Mouse (Mus musculus) forebrain, embryonic 10.5 days (tissue): ENCODE results near the gene B4galt1. TPM values are rescaled to one million over a fixed set of nuclear protein-coding genes. Genes with fewer than 3 reads are reported as not detected.

Experiments
- DNase-seq: peaks from one replicate; pipeline ENCODE4 v3.0.0-alpha.2; 2017; ENCODE audit warnings: low spot score; ENCODE audit errors: extremely low spot score
- H3K27ac ChIP-seq: fragments of 300-500 bp; sonication (generic); 2 replicates; pipeline ENCODE4 v1.5.1; 2016; ENCODE audit warnings: mild to moderate bottlenecking
- H3K27me3 ChIP-seq: fragments of 300-500 bp; sonication (generic); 2 replicates; pipeline ENCODE4 v1.6.1; 2016; ENCODE audit warnings: mild to moderate bottlenecking; ENCODE audit not compliant: poor library complexity, severe bottlenecking
- H3K36me3 ChIP-seq: fragments of 300-500 bp; sonication (generic); replicated peaks from 2 replicates; pipeline ENCODE4 v1.6.1; 2016; ENCODE audit warnings: mild to moderate bottlenecking, moderate library complexity
- H3K4me1 ChIP-seq: fragments of 300-500 bp; sonication (generic); 2 replicates; pipeline ENCODE4 v1.6.1; 2016
- H3K4me3 ChIP-seq: fragments of 300-500 bp; sonication (generic); 2 replicates; pipeline ENCODE4 v1.5.1; 2016; ENCODE audit warnings: mild to moderate bottlenecking, moderate library complexity
- H3K9me3 ChIP-seq: fragments of 300-500 bp; sonication (generic); 2 replicates; pipeline ENCODE4 v1.6.1; 2016; ENCODE audit warnings: mild to moderate bottlenecking, moderate library complexity
- WGBS: fragments of 180-500 bp; shearing (Covaris S2); methylation state at CpG from one replicate; pipeline ENCODE4 v1.1.7; 2016; 5-methylcytosine and 5-hydroxymethylcytosine counted together
- polyA plus RNA-seq: library from polyadenylated mRNA; unstranded; fragments of >200 nt; fragmentation: Nextera tagmentation; extraction: Ambion mirVana; gene quantifications from 2 replicates; pipeline ENCODE4 v1.2.1, GENCODE M21; 2016

Gene B4galt1
- polyA plus RNA-seq, 1 experiment from 2014 or later: 20.1 TPM

DNA sequence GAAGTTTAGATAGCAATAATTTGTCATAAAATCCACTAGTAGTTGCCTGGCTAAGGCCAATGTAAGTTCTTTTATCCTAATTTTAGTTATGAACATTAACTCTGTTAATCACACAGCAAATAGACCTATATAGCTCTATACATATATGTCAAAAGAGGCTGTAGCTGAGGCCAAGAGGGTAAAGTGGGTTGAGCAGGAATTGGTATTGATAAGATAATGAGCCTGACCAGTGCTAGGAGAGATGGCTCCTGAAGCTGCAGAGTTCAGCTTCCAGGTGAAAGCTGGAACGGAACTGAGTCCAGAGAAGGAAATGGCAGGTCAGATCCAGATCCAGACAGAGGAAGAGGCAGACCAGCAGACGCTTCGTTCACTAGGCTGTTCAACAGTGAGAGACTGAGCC lies 9.5 kb upstream of the B4galt1 start:
- DNase-seq: no peak
- Histone ChIP-seq H3K4me3 (no peak overlapping the region), H3K4me1 (no peaks in the 10 kb centered on the region), H3K27me3 (no peaks in the 10 kb centered on the region), H3K9me3 (no peaks in the 10 kb centered on the region), H3K27ac (no peak overlapping the region), H3K36me3 (no peaks in the 10 kb centered on the region)
- WGBS: 86% methylated on average over 3 of the region's 3 CpGs

GRCm38 (mm10) chr4:40861131-40861530 lies 7.3 kb upstream of the B4galt1 start:
- DNase-seq: no peak
- WGBS: 85% methylated on average over 3 of the region's 3 CpGs
- Histone ChIP-seq H3K4me3 (no peak overlapping the region), H3K27ac (no peak overlapping the region), H3K4me1 (no peaks in the 10 kb centered on the region), H3K9me3 (no peaks in the 10 kb centered on the region), H3K36me3 (no peaks in the 10 kb centered on the region), H3K27me3 (no peaks in the 10 kb centered on the region)

DNA sequence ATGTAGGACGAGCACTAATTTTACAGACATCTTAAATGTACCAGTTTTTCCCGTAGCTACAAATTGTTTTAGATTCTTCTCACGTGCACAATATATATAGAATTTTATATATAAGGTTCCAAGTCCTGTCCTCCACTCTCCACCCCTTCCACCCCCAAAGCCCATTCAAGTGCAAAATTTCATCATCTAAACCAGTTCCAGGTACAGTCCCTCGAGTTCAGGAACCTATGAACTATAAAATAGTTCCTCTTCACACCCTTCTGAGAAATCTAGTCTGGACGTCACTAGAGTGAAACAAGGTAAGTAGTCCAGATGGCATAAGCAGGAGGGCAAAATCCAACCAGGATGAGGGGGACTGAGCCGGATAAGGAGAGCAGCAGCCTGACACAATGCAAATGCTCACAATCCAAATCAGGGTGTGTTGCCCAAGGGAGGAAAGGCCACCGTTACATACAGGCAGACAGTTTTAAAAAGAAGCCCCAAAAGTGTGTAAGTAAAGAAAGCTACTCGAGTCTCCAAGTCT lies 4.1 kb upstream of the B4galt1 start:
- Histone ChIP-seq H3K4me3 (no peak overlapping the region), H3K27ac (no peak overlapping the region), H3K36me3 (no peaks in the 10 kb centered on the region), H3K9me3 (no peaks in the 10 kb centered on the region), H3K27me3 (no peaks in the 10 kb centered on the region), H3K4me1 (peaks cover 15% of the 10 kb centered on the region)
- WGBS: 86% methylated on average over 8 of the region's 8 CpGs
- no peak for DNase-seq

GRCm38 (mm10) chr4:40856571-40856970 lies 2.8 kb upstream of the B4galt1 start:
- Histone ChIP-seq H3K9me3 (no peaks in the 10 kb centered on the region), H3K4me3 (no peak overlapping the region), H3K27ac (no peak overlapping the region), H3K36me3 (no peaks in the 10 kb centered on the region), H3K4me1 (peaks cover 28% of the 10 kb centered on the region), H3K27me3 (no peaks in the 10 kb centered on the region)
- 82% methylated on average over 6 of the region's 6 CpGs for WGBS
- DNase-seq: no peak

DNA sequence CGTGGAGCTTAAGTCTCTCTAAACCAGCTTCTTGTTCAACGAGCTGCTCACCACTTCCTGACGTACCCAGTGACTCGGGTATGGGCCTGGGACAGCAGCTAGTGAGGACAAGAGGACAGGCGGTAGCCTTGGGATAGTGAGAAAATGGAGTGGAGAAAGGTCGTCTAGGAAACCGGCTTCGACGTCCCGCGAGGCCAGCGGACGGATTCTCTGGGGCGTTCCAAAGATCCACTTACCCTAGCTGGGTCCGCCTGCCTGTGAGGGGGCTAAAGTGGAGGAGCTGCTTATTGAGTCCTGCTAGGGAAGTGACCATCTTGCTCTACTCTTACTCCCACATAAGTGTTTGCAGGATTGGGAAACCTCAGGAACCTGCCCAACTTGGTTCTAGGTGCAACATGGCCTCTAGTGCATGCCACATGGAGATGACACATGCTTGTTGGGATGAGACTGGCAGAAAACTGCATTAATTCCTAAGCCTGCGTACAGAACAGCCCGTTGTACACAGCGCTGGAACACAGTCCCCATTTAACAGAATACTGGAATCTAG lies 655 bp upstream of the B4galt1 start:
- H3K36me3 ChIP-seq: no peaks in the 10 kb centered on the region; the same call in 1 of the 2 replicates
- H3K27ac ChIP-seq: peak overlapping the region; percentile 94
- no peak for DNase-seq
- no peaks in the 10 kb centered on the region for H3K27me3 ChIP-seq
- H3K9me3 ChIP-seq: no peaks in the 10 kb centered on the region
- H3K4me1 ChIP-seq: peaks cover 41% of the 10 kb centered on the region
- whole genome bisulfite sequencing: 14% methylated on average over 18 of the region's 18 CpGs
- peak overlapping the region; percentile 82 for H3K4me3 ChIP-seq

GRCm38 (mm10) chr4:40852861-40853564 lies 792 bp downstream of the B4galt1 start:
- 2% methylated on average over 20 of the region's 20 CpGs for WGBS
- H3K4me3 ChIP-seq: peak overlapping the region; percentile 82
- H3K36me3 ChIP-seq: no peaks in the 10 kb centered on the region; the same call in 1 of the 2 replicates
- H3K27ac ChIP-seq: peak overlapping the region; percentile 94
- peaks cover 41% of the 10 kb centered on the region for H3K4me1 ChIP-seq
- no peaks in the 10 kb centered on the region for H3K9me3 ChIP-seq
- no peak for DNase-seq
- no peaks in the 10 kb centered on the region for H3K27me3 ChIP-seq

DNA sequence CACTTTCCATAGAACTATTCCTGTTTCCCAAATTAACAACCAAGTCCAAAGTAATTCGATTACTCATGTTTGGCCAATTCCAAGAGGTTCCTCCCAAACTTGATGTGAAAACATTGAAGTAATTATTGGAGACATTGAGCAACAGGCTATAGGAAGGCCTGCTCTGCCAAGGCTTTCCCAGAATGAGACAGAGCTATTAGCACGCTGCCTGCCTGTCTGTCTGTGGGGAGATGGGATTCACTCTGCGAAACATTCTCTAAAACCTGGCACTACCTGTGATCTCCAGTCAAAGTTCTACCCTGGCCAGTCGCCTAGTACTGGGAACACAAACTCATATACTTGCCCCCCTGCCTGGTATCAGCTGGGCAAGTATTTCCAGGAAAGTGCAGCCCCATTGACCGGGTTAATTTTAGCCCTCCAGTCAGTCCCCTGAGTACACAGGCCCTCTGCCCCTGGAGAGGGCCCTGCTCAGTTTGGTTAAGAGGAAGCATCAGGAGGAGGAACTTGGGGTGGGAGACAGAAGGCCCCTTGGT lies 1.5 kb downstream of the B4galt1 start:
- no peak for DNase-seq
- whole genome bisulfite sequencing: 62% methylated on average over 5 of the region's 5 CpGs
- Histone ChIP-seq H3K27me3 (no peaks in the 10 kb centered on the region), H3K27ac (peak overlapping the region; percentile 94), H3K4me3 (peak overlapping the region; percentile 82), H3K9me3 (no peaks in the 10 kb centered on the region), H3K4me1 (peaks cover 41% of the 10 kb centered on the region), H3K36me3 (no peaks in the 10 kb centered on the region; the same call in 1 of the 2 replicates)

DNA sequence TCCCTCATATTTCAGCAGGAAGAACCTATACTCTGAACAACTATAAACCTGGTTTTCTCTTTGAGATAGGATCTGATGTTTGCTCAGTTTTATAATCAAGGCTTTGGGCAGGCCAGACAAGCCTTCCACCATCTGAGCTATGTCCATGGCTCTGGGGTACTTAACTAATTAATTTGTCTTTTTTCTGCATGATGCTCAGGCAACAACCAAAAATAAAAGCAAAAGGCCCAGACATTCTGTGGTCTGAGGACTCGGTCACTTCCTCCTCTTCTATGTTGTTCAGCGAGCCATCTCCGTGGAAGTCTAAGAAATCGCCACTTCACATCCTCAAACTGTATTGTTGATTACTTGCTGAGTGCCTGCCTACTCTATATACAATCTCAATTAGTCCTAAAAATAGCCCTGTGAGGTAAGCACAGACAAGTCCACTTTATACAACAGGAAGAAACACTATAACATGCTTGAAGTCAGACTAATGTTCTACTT lies 2.0 kb downstream of the B4galt1 start:
- no peaks in the 10 kb centered on the region for H3K9me3 ChIP-seq
- H3K27ac ChIP-seq: no peak overlapping the region
- no peaks in the 10 kb centered on the region for H3K27me3 ChIP-seq
- no peak for DNase-seq
- H3K4me3 ChIP-seq: peak overlapping the region; percentile 82
- H3K4me1 ChIP-seq: peaks cover 41% of the 10 kb centered on the region
- no peaks in the 10 kb centered on the region; the same call in 1 of the 2 replicates for H3K36me3 ChIP-seq
- WGBS: 81% methylated on average over 4 of the region's 4 CpGs

DNA sequence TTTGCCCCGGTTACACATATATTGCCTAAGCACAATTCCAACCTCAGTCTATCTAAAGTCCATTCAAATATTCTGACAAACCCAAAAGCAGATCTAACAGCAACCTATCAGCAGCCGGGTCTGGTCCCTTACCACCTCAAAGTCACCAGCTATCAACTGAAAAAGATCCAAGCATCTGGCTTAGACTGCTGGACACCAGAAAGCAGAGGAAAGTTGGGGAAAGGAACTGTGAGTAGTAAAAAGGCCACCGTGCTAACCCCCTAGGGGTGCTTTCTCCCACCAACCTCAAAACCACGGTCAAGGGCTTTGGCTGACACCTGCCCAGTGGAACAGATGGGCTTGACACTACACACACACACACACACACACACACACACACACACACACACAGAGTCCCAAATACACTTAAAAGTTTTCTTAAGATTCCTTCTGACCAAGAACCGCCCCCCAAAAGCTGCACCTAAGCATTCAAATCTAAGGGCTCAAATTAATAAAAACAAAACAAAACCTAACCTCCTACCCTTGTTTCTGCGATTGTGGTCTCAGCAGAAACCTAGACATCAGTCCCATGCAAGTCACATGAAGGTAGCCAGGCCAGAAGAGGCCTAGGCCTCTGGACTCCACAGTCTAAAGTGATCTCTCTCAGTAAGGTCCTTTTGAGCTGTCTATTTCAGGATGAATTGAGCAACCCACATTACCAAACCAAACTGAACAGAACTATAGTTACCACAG lies 2.6 kb downstream of the B4galt1 start:
- no peaks in the 10 kb centered on the region for H3K9me3 ChIP-seq
- 86% methylated on average over 6 of the region's 6 CpGs for WGBS
- no peaks in the 10 kb centered on the region for H3K27me3 ChIP-seq
- peak overlapping the region; percentile 82 for H3K4me3 ChIP-seq
- H3K36me3 ChIP-seq: no peaks in the 10 kb centered on the region; the same call in 1 of the 2 replicates
- no peak for DNase-seq
- H3K4me1 ChIP-seq: peaks cover 41% of the 10 kb centered on the region
- no peak overlapping the region for H3K27ac ChIP-seq

GRCm38 (mm10) chr4:40850582-40850981 lies 3.2 kb downstream of the B4galt1 start:
- no peak for DNase-seq
- Histone ChIP-seq H3K4me1 (peaks cover 41% of the 10 kb centered on the region), H3K36me3 (no peaks in the 10 kb centered on the region; the same call in 1 of the 2 replicates), H3K4me3 (no peak overlapping the region), H3K9me3 (no peaks in the 10 kb centered on the region), H3K27me3 (no peaks in the 10 kb centered on the region), H3K27ac (no peak overlapping the region)
- 86% methylated on average over 5 of the region's 5 CpGs for WGBS

DNA sequence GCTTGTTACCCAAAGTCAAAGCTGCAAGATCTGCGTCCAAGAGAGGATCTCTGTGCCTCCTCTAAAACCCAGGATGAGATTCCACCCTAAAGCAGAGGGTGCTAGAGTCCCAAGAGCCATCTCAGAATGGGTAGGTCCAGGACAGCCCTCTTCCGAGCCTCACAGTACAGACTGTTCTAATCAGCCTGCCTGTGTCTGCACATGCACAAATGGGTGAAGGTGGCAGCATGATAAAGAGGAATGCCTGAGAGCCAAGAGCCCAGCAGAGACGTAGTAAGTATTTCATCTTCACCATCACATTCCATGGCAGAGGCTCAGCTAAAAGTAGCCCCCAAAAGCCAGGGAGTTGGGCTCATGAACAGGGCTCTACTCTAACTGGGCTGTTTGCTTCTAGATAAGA lies 4.3 kb downstream of the B4galt1 start:
- Histone ChIP-seq H3K36me3 (peaks cover 3% of the 10 kb centered on the region; the same call in 1 of the 2 replicates), H3K27ac (no peak overlapping the region), H3K27me3 (no peaks in the 10 kb centered on the region), H3K4me1 (peaks cover 47% of the 10 kb centered on the region), H3K4me3 (no peak overlapping the region), H3K9me3 (no peaks in the 10 kb centered on the region)
- no peak for DNase-seq
- 89% methylated on average over 3 of the region's 3 CpGs for WGBS

DNA sequence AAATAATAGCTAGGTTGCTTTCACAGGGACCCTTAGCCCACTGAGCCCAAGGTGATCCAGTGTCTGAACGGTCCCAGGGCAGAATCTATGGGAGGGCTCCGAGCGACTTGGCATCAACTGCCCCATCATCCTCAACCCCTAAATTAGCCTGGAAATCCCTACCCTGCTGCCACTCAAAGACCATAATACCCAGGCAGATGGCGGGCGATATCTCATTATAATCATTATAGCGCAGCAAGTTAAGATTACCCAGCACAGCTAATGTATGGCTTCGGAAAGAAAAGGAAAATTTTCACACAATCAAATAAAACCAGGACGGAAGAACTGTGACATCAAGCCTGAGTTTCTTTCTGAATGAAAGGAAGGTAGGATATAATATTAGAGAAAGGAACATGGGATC lies 5.6 kb downstream of the B4galt1 start:
- Histone ChIP-seq H3K4me1 (peaks cover 50% of the 10 kb centered on the region), H3K27ac (no peak overlapping the region), H3K4me3 (no peak overlapping the region), H3K27me3 (no peaks in the 10 kb centered on the region), H3K36me3 (peaks cover 7% of the 10 kb centered on the region; the same call in 1 of the 2 replicates), H3K9me3 (no peaks in the 10 kb centered on the region)
- no peak for DNase-seq
- WGBS: 96% methylated on average over 8 of the region's 8 CpGs
